In the genomic region with DNA sequence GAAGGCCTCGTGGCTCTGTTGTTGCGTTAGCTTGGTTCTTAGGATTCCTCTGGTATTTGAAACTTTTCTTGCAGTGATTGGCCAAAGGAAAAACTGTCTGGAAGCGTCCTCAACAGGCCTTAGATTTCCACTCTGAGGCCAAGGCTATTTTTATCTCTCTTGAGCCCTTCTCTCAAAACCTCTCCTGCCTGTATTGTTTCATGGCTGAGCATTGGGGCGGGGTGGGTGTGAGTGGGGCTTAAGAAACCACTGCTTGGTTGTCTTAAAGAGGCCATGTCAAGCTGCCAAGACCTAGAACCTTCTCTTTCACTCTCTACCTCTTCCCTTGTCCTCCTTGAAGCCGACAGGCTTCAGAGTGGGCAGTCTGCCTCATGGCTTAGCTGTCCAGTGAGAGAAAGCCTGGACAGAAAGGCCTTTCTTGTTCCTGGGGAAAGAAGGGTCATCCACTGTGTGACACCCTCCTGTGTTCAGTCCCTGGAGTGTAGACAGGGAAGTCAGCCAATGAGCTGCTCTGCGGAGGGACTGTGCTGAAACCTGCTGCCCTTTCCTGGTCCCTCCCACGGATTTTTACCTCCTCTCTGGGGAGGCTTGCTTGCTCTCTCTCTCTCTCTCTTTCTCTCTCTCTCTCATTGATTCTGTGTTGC, we compare ENCODE assay signal across 8 mouse cellular contexts. TPM values are rescaled to one million over a fixed set of nuclear protein-coding genes. Genes with fewer than 3 reads are reported as not detected.
DNase-seq lines count a peak whose midpoint lies in the region; ATAC-seq lines count a peak whose summit lies in the region.
"Had no signal": no experiment of that assay in that cellular context is flagged by ENCODE, and none has a peak within 500 bp of the region (broad histone marks: within the 10 kb centered on the region; RNA-seq: fewer than 3 reads in every experiment).

No protein-coding gene starts in this region.

- peak overlapping the region; percentile 75 for H3K27ac ChIP-seq in kidney, embryonic 16.5 days (ENCODE audit: low read length)
- H3K27ac ChIP-seq in heart, embryonic 12.5 days (ENCODE audit: poor library complexity, severe bottlenecking) = peak overlapping the region; percentile 24; the same call in 1 of the 2 replicates
- peak overlapping the region; percentile 47; the same call in 1 of the 2 replicates for H3K27ac ChIP-seq in stomach, embryonic 16.5 days (ENCODE audit: low read length)

- H3K4me1 ChIP-seq in kidney, embryonic 16.5 days (ENCODE audit: insufficient read depth, low read length) = peaks cover 25% of the 10 kb centered on the region
- peaks cover 28% of the 10 kb centered on the region for H3K4me1 ChIP-seq in heart, embryonic 12.5 days (replicated peaks)
- peaks cover 11% of the 10 kb centered on the region for H3K4me1 ChIP-seq in stomach, embryonic 16.5 days (ENCODE audit: control insufficient read depth, insufficient read depth, low read length)

- no peak overlapping the region for H3K4me2 ChIP-seq in kidney, embryonic 16.5 days (replicated peaks; ENCODE audit: low read depth, low read length)
- no peak overlapping the region for H3K4me2 ChIP-seq in heart, embryonic 12.5 days
- no peak overlapping the region for H3K4me2 ChIP-seq in stomach, embryonic 16.5 days (ENCODE audit: low read depth, low read length)

- no peak for ATAC-seq in kidney, embryonic 16.5 days (ENCODE audit: low FRiP score, low TSS enrichment)
- ATAC-seq in heart, embryonic 12.5 days (ENCODE audit: insufficient number of reproducible peaks, low FRiP score) = no peak
- ATAC-seq in stomach, embryonic 16.5 days (ENCODE audit: insufficient read depth, low FRiP score) = no peak

- no peak for DNase-seq in kidney, postnatal 36 days
- peak; percentile 71 to 82 for DNase-seq in lung, adult 18-20 months
- DNase-seq in right cerebral cortex, postnatal 14 days = no peak
- no peak for DNase-seq in cerebellum, adult 8-10 months
- DNase-seq: kidney, adult 18-20 months had no signal

- H3K4me3 ChIP-seq in kidney, embryonic 16.5 days (ENCODE audit: low read length) = no peak overlapping the region
- H3K4me3 ChIP-seq in heart, embryonic 12.5 days = no peak overlapping the region
- H3K4me3 ChIP-seq in stomach, embryonic 16.5 days (replicated peaks; ENCODE audit: low read length) = no peak overlapping the region

- no peaks in the 10 kb centered on the region for H3K27me3 ChIP-seq in kidney, embryonic 16.5 days (ENCODE audit: insufficient read depth, low read length)
- 0 out of 2 replicates have a peak, but pooled peaks cover under 1% of the 10 kb centered on the region for H3K27me3 ChIP-seq in heart, embryonic 12.5 days (replicated peaks)
- H3K27me3 ChIP-seq in stomach, embryonic 16.5 days (ENCODE audit: control insufficient read depth, insufficient read depth, low read length) = no peaks in the 10 kb centered on the region

- 0 out of 2 replicates have a peak, but pooled peaks cover 3% of the 10 kb centered on the region for H3K9me3 ChIP-seq in kidney, embryonic 16.5 days (ENCODE audit: low read length)
- no peaks in the 10 kb centered on the region for H3K9me3 ChIP-seq in heart, embryonic 12.5 days (replicated peaks)
- H3K9me3 ChIP-seq in stomach, embryonic 16.5 days (replicated peaks; ENCODE audit: control insufficient read depth, low read length) = no peaks in the 10 kb centered on the region

- H3K9ac ChIP-seq in kidney, embryonic 16.5 days (replicated peaks; ENCODE audit: low read length) = no peak overlapping the region
- no peak overlapping the region for H3K9ac ChIP-seq in heart, embryonic 12.5 days
- H3K9ac ChIP-seq in stomach, embryonic 16.5 days (ENCODE audit: low read length) = no peak overlapping the region

- peaks cover 31% of the 10 kb centered on the region for H3K36me3 ChIP-seq in kidney, embryonic 16.5 days (ENCODE audit: insufficient read depth, low read length)
- peaks cover 31% of the 10 kb centered on the region for H3K36me3 ChIP-seq in heart, embryonic 12.5 days
- H3K36me3 ChIP-seq in stomach, embryonic 16.5 days (ENCODE audit: control insufficient read depth, insufficient read depth, low read length) = 0 out of 2 replicates have a peak, but pooled peaks cover 6% of the 10 kb centered on the region

- WGBS in kidney, embryonic 16.5 days = 72% methylated on average over 7 of the region's 7 CpGs
- 63% methylated on average over 7 of the region's 7 CpGs for WGBS in heart, embryonic 12.5 days
- WGBS in stomach, embryonic 16.5 days = 69% methylated on average over 7 of the region's 7 CpGs

RNA-seq across cellular contexts. Expression of a gene that starts 48.8 kb away (rescaled TPM):
- polyA plus RNA-seq in kidney, embryonic 16.5 days (2015; fragmentation: Nextera tagmentation; extraction: Ambion mirVana) = 27.5 and 30.7 TPM in 2 replicates
- 7.8 and 9.7 TPM in 2 replicates for polyA plus RNA-seq in heart, embryonic 12.5 days (2016; fragmentation: Nextera tagmentation; extraction: Ambion mirVana)
- 17.4 and 17.6 TPM in 2 replicates for polyA plus RNA-seq in stomach, embryonic 16.5 days (2015; fragmentation: Nextera tagmentation; extraction: Ambion mirVana)

Comparison
In these comparisons a context has a peak if more than half of its experiments do, and no peak if none do; other contexts are left out.
1. H3K27ac ChIP-seq: peak in every context shown above with its lines; median percentile 75 in kidney, embryonic 16.5 days; 47 in stomach, embryonic 16.5 days; 24 in heart, embryonic 12.5 days.
2. DNase-seq: peak in lung, adult 18-20 months (2 of 2); none in kidney, postnatal 36 days (0 of 2), right cerebral cortex, postnatal 14 days (single experiment) and cerebellum, adult 8-10 months (single experiment).